In genomic region chr14:34225986-34226385, GRCm38 (mm10) we compare ENCODE assay signal across 17 mouse cellular contexts. TPM values are rescaled to one million over a fixed set of nuclear protein-coding genes. Genes with fewer than 3 reads are reported as not detected.
"Had no signal": no experiment of that assay in that cellular context is flagged by ENCODE, and none has a peak within 500 bp of the region (broad histone marks: within the 10 kb centered on the region; RNA-seq: fewer than 3 reads in every experiment).

No protein-coding gene starts in this region.

- H3K36me3 ChIP-seq: midbrain, embryonic 12.5 days; neural tube, embryonic 13.5 days; neural tube, embryonic 15.5 days; stomach, embryonic 15.5 days had no signal

- H3K4me3 ChIP-seq: midbrain, embryonic 12.5 days; myocyte; neural tube, embryonic 13.5 days; neural tube, embryonic 15.5 days; stomach, embryonic 15.5 days had no signal

- H3K27ac ChIP-seq: liver, embryonic 14.5 days; midbrain, embryonic 12.5 days; neural tube, embryonic 13.5 days; neural tube, embryonic 15.5 days; stomach, embryonic 15.5 days; stomach, postnatal 0 days had no signal

- H3K4me1 ChIP-seq: midbrain, embryonic 12.5 days; neural tube, embryonic 13.5 days; neural tube, embryonic 15.5 days; stomach, embryonic 15.5 days had no signal

- H3K9ac ChIP-seq: liver, embryonic 14.5 days; lung, embryonic 14.5 days; midbrain, embryonic 12.5 days; neural tube, embryonic 13.5 days; neural tube, embryonic 15.5 days; stomach, embryonic 15.5 days had no signal

- H3K9me3 ChIP-seq: midbrain, embryonic 12.5 days; neural tube, embryonic 13.5 days; neural tube, embryonic 15.5 days; stomach, embryonic 15.5 days had no signal

- H3K4me2 ChIP-seq: lung, embryonic 14.5 days; midbrain, embryonic 12.5 days; neural tube, embryonic 13.5 days; neural tube, embryonic 15.5 days; stomach, embryonic 15.5 days had no signal

- ATAC-seq: midbrain, embryonic 16.5 days had no signal

- DNase-seq: lung, adult 18-20 months; lung, embryonic 14.5 days; midbrain, embryonic 14.5 days; right cerebral cortex, postnatal 14 days; thymus, adult 2 months; thymus, postnatal 25 days; thymus, postnatal 4 days had no signal

RNA-seq across cellular contexts. Expression of gene Syt15, which starts 6.6 kb away (rescaled TPM):
- total RNA-seq: megakaryocyte, adult 5-6 weeks; megakaryocyte-erythroid progenitor cell, adult 5-6 weeks had no signal
- polyA plus RNA-seq: myocyte had no signal

RNA-seq across cellular contexts. Expression of gene Gprin2, which starts 24.5 kb away (rescaled TPM):
- total RNA-seq: megakaryocyte, adult 5-6 weeks; megakaryocyte-erythroid progenitor cell, adult 5-6 weeks had no signal
